Mouse (Mus musculus): ENCODE measurements at regions not wholly inside any gene's neighbourhood (a gene's known extent, or its start where the extent isn't known, plus 50 kb on each side); places are given as distances from the start of the nearest gene placed in this dataset.

- Histone ChIP-seq H3K79me2 (ENCODE audit: control insufficient read depth, insufficient read depth, low read length, poor library complexity) (no peaks in the 10 kb centered on the region), H3K4me3 (ENCODE audit: control insufficient read depth in 1 of 2, insufficient read depth in 1 of 2, low read depth in 2 of 2, low read length in 2 of 2) (no peak overlapping the region), H3K4me1 (ENCODE audit: control insufficient read depth in 1 of 2, insufficient read depth in 2 of 2, low read length in 2 of 2) (no peaks in the 10 kb centered on the region), H3K36me3 (ENCODE audit: control insufficient read depth in 1 of 2, insufficient read depth in 2 of 2, low read length in 2 of 2) (no peaks in the 10 kb centered on the region), H3K9me3 (replicated peaks; ENCODE audit: insufficient read depth, low read length) (no peaks in the 10 kb centered on the region), H3K27me3 (ENCODE audit: control insufficient read depth in 1 of 2, insufficient read depth in 2 of 2, low read length in 2 of 2) (no peaks in the 10 kb centered on the region), H3K27ac (ENCODE audit: control insufficient read depth, low read depth, low read length) (no peak overlapping the region), H3K9ac (ENCODE audit: control insufficient read depth, low read depth, low read length, poor library complexity, severe bottlenecking) (no peak overlapping the region)
- DNase-seq (ENCODE audit: low read depth, low spot score) = no peak
- TF ChIP-seq ZKSCAN1 (IDR thresholded peaks at IDR 0.05; ENCODE audit: low read depth, low read length) (no peak), MXI1 (IDR thresholded peaks at IDR 0.05; ENCODE audit: low read depth, low read length) (no peak)
Observed at GRCm38 (mm10) chr10:91537241-91537640, 356.1 kb upstream of the Tmpo start.

- DNase-seq (ENCODE audit: low read depth, low spot score) = no peak
- TF ChIP-seq ETS1 (IDR thresholded peaks at IDR 0.05; ENCODE audit: low read depth, low read length) (no peak), ZNF384 (IDR thresholded peaks at IDR 0.05; ENCODE audit: low read depth, low read length) (no peak), USF1 (IDR thresholded peaks at IDR 0.05; ENCODE audit: low read depth, low read length) (no peak), HCFC1 (IDR thresholded peaks at IDR 0.05; ENCODE audit: low read depth, low read length) (no peak), MXI1 (IDR thresholded peaks at IDR 0.05; ENCODE audit: low read depth, low read length) (no peak), MYC (IDR thresholded peaks at IDR 0.05; ENCODE audit: low read depth, low read length) (no peak), CTCF (IDR thresholded peaks at IDR 0.05 in 2 of 3, conservative IDR thresholded peaks at IDR 0.05 in 1 of 3; ENCODE audit: control insufficient read depth in 1 of 3, insufficient read depth in 1 of 3, low read depth in 2 of 3, low read length in 3 of 3, poor library complexity in 1 of 3, severe bottlenecking in 1 of 3) (no peak), CHD1 (IDR thresholded peaks at IDR 0.05; ENCODE audit: low read depth, low read length) (no peak), MAFK (IDR thresholded peaks at IDR 0.05; ENCODE audit: borderline replicate concordance, low read depth, low read length) (no peak), ZKSCAN1 (IDR thresholded peaks at IDR 0.05; ENCODE audit: low read depth, low read length) (no peak), TCF12 (IDR thresholded peaks at IDR 0.05; ENCODE audit: low read depth, low read length) (no peak), POLR2AphosphoS5 (IDR thresholded peaks at IDR 0.05; ENCODE audit: borderline replicate concordance, low read depth, low read length) (no peak), NELFE (IDR thresholded peaks at IDR 0.05; ENCODE audit: low read depth, low read length) (no peak)
- Histone ChIP-seq H3K9me3 (replicated peaks; ENCODE audit: insufficient read depth, low read length) (no peaks in the 10 kb centered on the region), H3K79me2 (ENCODE audit: control insufficient read depth, insufficient read depth, low read length, poor library complexity) (no peaks in the 10 kb centered on the region), H3K4me1 (ENCODE audit: control insufficient read depth in 1 of 2, insufficient read depth in 2 of 2, low read length in 2 of 2) (no peaks in the 10 kb centered on the region), H3K36me3 (ENCODE audit: control insufficient read depth in 1 of 2, insufficient read depth in 2 of 2, low read length in 2 of 2) (no peaks in the 10 kb centered on the region), H3K27ac (ENCODE audit: control insufficient read depth, low read depth, low read length) (no peak overlapping the region), H3K4me3 (ENCODE audit: control insufficient read depth in 1 of 2, insufficient read depth in 1 of 2, low read depth in 2 of 2, low read length in 2 of 2) (no peak overlapping the region), H3K27me3 (ENCODE audit: control insufficient read depth in 1 of 2, insufficient read depth in 2 of 2, low read length in 2 of 2) (no peaks in the 10 kb centered on the region), H3K9ac (ENCODE audit: control insufficient read depth, low read depth, low read length, poor library complexity, severe bottlenecking) (no peak overlapping the region)
Observed at GRCm38 (mm10) chr10:91535392-91535791, 354.3 kb upstream of the Tmpo start.

GRCm38 (mm10) chr10:91528305-91528704, 347.2 kb upstream of the Tmpo start:
- Histone ChIP-seq H3K9ac (ENCODE audit: control insufficient read depth, low read depth, low read length, poor library complexity, severe bottlenecking) (no peak overlapping the region), H3K36me3 (ENCODE audit: control insufficient read depth in 1 of 2, insufficient read depth in 2 of 2, low read length in 2 of 2) (no peaks in the 10 kb centered on the region), H3K4me1 (ENCODE audit: control insufficient read depth in 1 of 2, insufficient read depth in 2 of 2, low read length in 2 of 2) (no peaks in the 10 kb centered on the region), H3K4me3 (ENCODE audit: control insufficient read depth in 1 of 2, insufficient read depth in 1 of 2, low read depth in 2 of 2, low read length in 2 of 2) (no peak overlapping the region), H3K9me3 (replicated peaks; ENCODE audit: insufficient read depth, low read length) (no peaks in the 10 kb centered on the region), H3K27ac (ENCODE audit: control insufficient read depth, low read depth, low read length) (no peak overlapping the region), H3K79me2 (ENCODE audit: control insufficient read depth, insufficient read depth, low read length, poor library complexity) (no peaks in the 10 kb centered on the region), H3K27me3 (ENCODE audit: control insufficient read depth in 1 of 2, insufficient read depth in 2 of 2, low read length in 2 of 2) (no peaks in the 10 kb centered on the region)
- TF ChIP-seq CTCF (IDR thresholded peaks at IDR 0.05 in 2 of 3, conservative IDR thresholded peaks at IDR 0.05 in 1 of 3; ENCODE audit: control insufficient read depth in 1 of 3, insufficient read depth in 1 of 3, low read depth in 2 of 3, low read length in 3 of 3, poor library complexity in 1 of 3, severe bottlenecking in 1 of 3) (peak in 2 of 3 experiments; percentile 22 to 33; a peak in 4 of 6 replicates), MAX (IDR thresholded peaks at IDR 0.05; ENCODE audit: low read length) (no peak)
- peak; percentile 20 for DNase-seq (ENCODE audit: low read depth, low spot score)
